Mouse (Mus musculus) CH12.LX (cell line): Measurements from ENCODE around the gene Necap1. TPM values are rescaled to one million over a fixed set of nuclear protein-coding genes. Genes with fewer than 3 reads are reported as not detected.

Experiments used
- DNase-seq: peaks from one replicate; pipeline ENCODE4 v3.0.0-alpha.2; 2013; ENCODE audit errors: extremely low read depth
- H3K27ac ChIP-seq: 2 replicates; pipeline ENCODE4 v1.5.1; 2012; ENCODE audit warnings: low read depth, mild to moderate bottlenecking, control low read depth, moderate library complexity; ENCODE audit not compliant: insufficient read depth
- H3K27me3 ChIP-seq: replicated peaks from 2 replicates; pipeline ENCODE3; 2012; ENCODE audit warnings: inconsistent platforms
- H3K36me3 ChIP-seq, 2 experiments: replicated peaks in 1 of 2; 2 replicates each; pipeline versions ENCODE3 to v1.6.1; 2012; ENCODE audit warnings: inconsistent platforms in 1 of 2, low read length in 1 of 2, mild to moderate bottlenecking in 1 of 2, mixed read lengths in 1 of 2, moderate library complexity in 1 of 2; ENCODE audit not compliant: control insufficient read depth in 1 of 2, insufficient read depth in 1 of 2
- H3K4me1 ChIP-seq, 2 experiments: 2 replicates each; pipeline ENCODE4 v1.6.1; 2012; ENCODE audit warnings: inconsistent platforms in 1 of 2, moderate library complexity in 1 of 2; ENCODE audit not compliant: insufficient read depth in 2 of 2, control insufficient read depth in 1 of 2
- H3K4me2 ChIP-seq: 2 replicates; pipeline ENCODE4 v1.6.1; 2012; ENCODE audit warnings: low read depth, mild to moderate bottlenecking, control low read depth; ENCODE audit not compliant: poor library complexity, insufficient read depth, severe bottlenecking
- H3K4me3 ChIP-seq, 3 experiments: fragments of 150-350 bp in 1 of 3; sonication (generic) in 1 of 3; replicated peaks in 1 of 3; 2 replicates each; pipeline versions ENCODE3 to v1.5.1; 2011 to 2012; ENCODE audit warnings: low read depth in 2 of 3, low read length in 2 of 3, mild to moderate bottlenecking in 2 of 3, moderate library complexity in 2 of 3, control low read depth in 1 of 3, improper control_type of control experiment in 1 of 3, inconsistent platforms in 1 of 3, mixed read lengths in 1 of 3; ENCODE audit not compliant: poor library complexity in 1 of 3
- H3K79me2 ChIP-seq: replicated peaks from 2 replicates; pipeline ENCODE4 v1.6.1; 2012; ENCODE audit warnings: mild to moderate bottlenecking, moderate library complexity; ENCODE audit not compliant: control insufficient read depth, poor library complexity, insufficient read depth, severe bottlenecking; ENCODE audit errors: extremely low read depth
- H3K9ac ChIP-seq: 2 replicates; pipeline ENCODE4 v1.6.1; 2012; ENCODE audit warnings: low read depth, mild to moderate bottlenecking, control low read depth, moderate library complexity; ENCODE audit not compliant: insufficient read depth
- H3K9me3 ChIP-seq: replicated peaks from 2 replicates; pipeline ENCODE3; 2012; ENCODE audit warnings: low read length, inconsistent platforms, mixed read lengths
- CTCF ChIP-seq, 2 experiments: IDR thresholded peaks in 1 of 2; conservative IDR thresholded peaks in 1 of 2; 2 replicates each; pipeline ENCODE4 v1.5.1; 2011 to 2012; ENCODE audit warnings: low read depth in 2 of 2, low read length in 2 of 2, improper control_type of control experiment in 1 of 2, inconsistent platforms in 1 of 2, mild to moderate bottlenecking in 1 of 2, moderate library complexity in 1 of 2
- E2F4 ChIP-seq: IDR thresholded peaks from 2 replicates; pipeline ENCODE4 v1.6.1; 2011; ENCODE audit warnings: low read depth, low read length, improper control_type of control experiment; ENCODE audit not compliant: insufficient replicate concordance
- ELF1 ChIP-seq: IDR thresholded peaks from 2 replicates; pipeline ENCODE4 v1.6.1; 2014; ENCODE audit warnings: low read depth, mild to moderate bottlenecking, inconsistent platforms, low read length, improper control_type of control experiment
- EP300 ChIP-seq: IDR thresholded peaks from 2 replicates; pipeline ENCODE4 v1.6.1; 2011; ENCODE audit warnings: low read length, improper control_type of control experiment
- ETS1 ChIP-seq: conservative IDR thresholded peaks from 2 replicates; pipeline ENCODE4 v1.6.1; 2012; ENCODE audit warnings: low read depth, mild to moderate bottlenecking, inconsistent platforms, low read length, improper control_type of control experiment, moderate library complexity
- MAZ ChIP-seq: IDR thresholded peaks from 2 replicates; pipeline ENCODE4 v1.6.1; 2012; ENCODE audit warnings: low read depth, mild to moderate bottlenecking, inconsistent platforms, low read length, improper control_type of control experiment, moderate library complexity
- MEF2A ChIP-seq: IDR thresholded peaks from 2 replicates; pipeline ENCODE4 v1.6.1; 2014; ENCODE audit warnings: low read depth, mild to moderate bottlenecking, inconsistent platforms, low read length, improper control_type of control experiment, borderline replicate concordance
- MXI1 ChIP-seq: IDR thresholded peaks from 2 replicates; pipeline ENCODE4 v1.6.1; 2011; ENCODE audit warnings: mild to moderate bottlenecking, low read depth, low read length, improper control_type of control experiment
- MYC ChIP-seq: IDR thresholded peaks from 2 replicates; pipeline ENCODE4 v1.6.1; 2011; ENCODE audit warnings: low read depth, mild to moderate bottlenecking, improper control_type of control experiment, low read length
- PAX5 ChIP-seq: IDR thresholded peaks from 2 replicates; pipeline ENCODE4 v1.6.1; 2012; ENCODE audit warnings: low read length, inconsistent platforms, mixed read lengths
- RAD21 ChIP-seq: IDR thresholded peaks from 2 replicates; pipeline ENCODE4 v1.6.1; 2011; ENCODE audit warnings: low read depth, mild to moderate bottlenecking, low read length, improper control_type of control experiment, moderate library complexity
- SIN3A ChIP-seq: IDR thresholded peaks from 2 replicates; pipeline ENCODE4 v1.6.1; 2012; ENCODE audit warnings: low read length, improper control_type of control experiment, inconsistent platforms
- SMC3 ChIP-seq: IDR thresholded peaks from 2 replicates; pipeline ENCODE4 v1.6.1; 2011; ENCODE audit warnings: low read depth, low read length, improper control_type of control experiment
- TCF12 ChIP-seq: IDR thresholded peaks from 2 replicates; pipeline ENCODE4 v1.6.1; 2014; ENCODE audit warnings: low read depth, mild to moderate bottlenecking, inconsistent platforms, low read length, improper control_type of control experiment
- UBTF ChIP-seq: IDR thresholded peaks from 2 replicates; pipeline ENCODE4 v1.6.1; 2012; ENCODE audit warnings: low read depth, mild to moderate bottlenecking, inconsistent platforms, low read length, improper control_type of control experiment, moderate library complexity
- dilution Hi-C: fragments of 300-500 bp; cut with MboI; formaldehyde crosslinking; loops from 2 replicates; pipeline ENCODE4 v1.14.3; 2020; ENCODE audit warnings: low sequenced_read_pairs; ENCODE audit not compliant: extremely low pct_unique_long_range_greater_than_20kb, extremely low pct_ligation_motif_present
- in situ Hi-C: fragments of 300-500 bp; cut with MboI; formaldehyde crosslinking; loops from 3 replicates; pipeline ENCODE4 v1.14.3; 2019; ENCODE audit warnings: low sequenced_read_pairs, low pct_ligation_motif_present, low pct_unique_long_range_greater_than_20kb, mixed read lengths
- polyA plus RNA-seq: library from polyadenylated mRNA; unstranded; fragments of >175 nt; gene quantifications from 2 replicates; pipeline ENCODE4 v1.2.1, GENCODE M21; 2012; ENCODE audit warnings: low read depth; ENCODE audit not compliant: insufficient read length
- total RNA-seq, 2 experiments: library from RNA; depleted of rRNA; stranded (reverse); fragments of 300-350 nt in 1 of 2; fragments of >200 nt in 1 of 2; gene quantifications; 2 replicates each; pipeline ENCODE4 v1.2.3; 2012 to 2014

The Necap1 gene
- total and polyA plus RNA-seq, 3 experiments = 12.7 to 29.5 (median 26.9) TPM

- TF ChIP-seq TCF12 = peak; percentile 70
- no peak for TF ChIP-seq MXI1
- TF ChIP-seq ELF1 = no peak
- no peak; the same call in 1 of the 2 replicates for TF ChIP-seq SIN3A
- TF ChIP-seq E2F4 = no peak
Observed at GRCm38 (mm10) chr6:122854552-122854951, 19.7 kb upstream of the Necap1 start (continued).

DNA sequence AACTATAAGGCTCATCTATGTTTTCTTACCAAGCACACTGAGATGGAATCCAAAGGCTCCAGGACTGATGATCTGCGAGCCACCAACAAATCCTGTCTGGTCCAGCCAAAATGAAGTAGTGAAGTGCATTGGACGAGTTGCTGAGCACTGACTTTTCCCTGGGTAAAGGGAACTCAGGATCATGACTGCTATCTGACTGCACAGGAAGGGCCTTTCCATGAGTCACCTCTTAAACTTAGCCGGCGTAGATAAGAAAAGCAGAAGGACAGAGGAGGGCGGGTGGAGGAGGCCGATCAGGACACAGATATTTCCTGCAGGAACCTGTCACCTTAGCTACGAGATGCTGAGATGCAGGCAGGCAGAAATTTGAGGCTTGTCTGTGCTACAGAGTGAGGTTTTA, 18.3 kb upstream of the Necap1 start, which contains the start of gene C3ar1:
C3ar1 (minus strand) TSS at position 207 of the 400 bp plus-strand sequence.
- peak; percentile 33 for DNase-seq
- in situ Hi-C loops = no loop called here
- Histone ChIP-seq H3K4me1 (peaks cover 3 to 31% of the 10 kb centered on the region in 2 experiments; a peak in 3 of 4 replicates), H3K9ac (no peak within 1 kb of the TSS), H3K79me2 (no peaks in the 10 kb centered on the region), H3K36me3 (peaks cover 0 to 5% of the 10 kb centered on the region in 2 experiments)
- TF ChIP-seq RAD21 = no peak
- TF ChIP-seq MYC = no peak
- TF ChIP-seq MEF2A = no peak
- no peak for TF ChIP-seq EP300
- no peak; the same call in 1 of the 2 replicates for TF ChIP-seq ETS1
- no peak for TF ChIP-seq E2F4
- TF ChIP-seq, all 38 proteins: peak for 0
- Histone ChIP-seq H3K4me3 (peak within 1 kb of the TSS in 1 of 3 experiments; percentile 19), H3K4me2 (no peak within 1 kb of the TSS), H3K27me3 (no peaks in the 10 kb centered on the region), H3K9me3 (peaks cover 6% of the 10 kb centered on the region), H3K27ac (no peak within 1 kb of the TSS)
- dilution Hi-C loops = no loop called here

GRCm38 (mm10) chr6:122862434-122862833, 11.8 kb upstream of the Necap1 start:
- H3K9me3 ChIP-seq = peaks cover 20% of the 10 kb centered on the region
- H3K9ac ChIP-seq = no peak overlapping the region
- no peak overlapping the region for H3K27ac ChIP-seq
- H3K79me2 ChIP-seq = no peaks in the 10 kb centered on the region
- H3K4me2 ChIP-seq = no peak overlapping the region
- peaks cover 0 to 6% of the 10 kb centered on the region in 2 experiments; a peak in 1 of 4 replicates for H3K4me1 ChIP-seq
- no peaks in the 10 kb centered on the region for H3K36me3 ChIP-seq
- TF ChIP-seq UBTF = no peak
- peak in 1 of 2 experiments; percentile 33; a peak in 3 of 4 replicates for TF ChIP-seq CTCF (conservative IDR thresholded peaks at IDR 0.05 in 1 of 2, IDR thresholded peaks at IDR 0.05 in 1 of 2; ENCODE audit: low read depth in 2 of 2, low read length in 2 of 2)
- TF ChIP-seq MAZ = no peak
- peak; percentile 29 for TF ChIP-seq SMC3
- peak; percentile 17 for TF ChIP-seq RAD21
- TF ChIP-seq PAX5 = no peak
- H3K27me3 ChIP-seq = no peaks in the 10 kb centered on the region
- dilution Hi-C loops = no loop called here
- in situ Hi-C loops = no loop called here
- DNase-seq = no peak
- H3K4me3 ChIP-seq = no peak overlapping the region
